Mouse (Mus musculus) bone marrow, adult 2 months (tissue): ENCODE measurements around the gene Ccnk.

Experiments
- CTCF ChIP-seq: fragments of 200-500 bp; IDR thresholded peaks from 2 replicates; pipeline ENCODE4 v1.5.1; 2011; ENCODE audit warnings: low read length, control low read depth; ENCODE audit not compliant: control insufficient read depth, insufficient read depth
- POLR2A ChIP-seq: fragments of 200-500 bp; IDR thresholded peaks from 2 replicates; pipeline ENCODE4 v1.6.1; 2011; ENCODE audit warnings: low read depth, mild to moderate bottlenecking, control low read depth, low read length, borderline replicate concordance; ENCODE audit not compliant: control insufficient read depth

- TF ChIP-seq CTCF = no peak
- TF ChIP-seq POLR2A = no peak
These were observed 71.8 kb downstream of the Ccnk start for GRCm38 (mm10) chr12:108251034-108251792.
